Mouse (Mus musculus) lung, embryonic 16.5 days (tissue): ENCODE results near the gene Zfp667. TPM values are rescaled to one million over a fixed set of nuclear protein-coding genes. Genes with fewer than 3 reads are reported as not detected.
"Not testable (repeated sequence)": the region's sequence is repeated elsewhere in the genome, so short reads cannot be mapped to it uniquely, and the experiment has no call there.

Source experiments
- ATAC-seq: fragments of 200-750 bp; cut with Nextera tagmentation; 2 replicates; pipeline ENCODE4 v1.8.0; 2017; ENCODE audit warnings: low read depth, mild to moderate bottlenecking, moderate library complexity
- H3K27ac ChIP-seq: fragments of 300-500 bp; sonication (generic); 2 replicates; pipeline ENCODE4 v1.5.1; 2014; ENCODE audit warnings: mild to moderate bottlenecking, control low read depth, low read length
- H3K27me3 ChIP-seq: fragments of 300-500 bp; sonication (generic); 2 replicates; pipeline ENCODE4 v1.6.1; 2014; ENCODE audit warnings: low read depth, low read length, mixed read lengths; ENCODE audit not compliant: control insufficient read depth, insufficient read depth
- H3K36me3 ChIP-seq: fragments of 300-500 bp; sonication (generic); 2 replicates; pipeline ENCODE4 v1.6.1; 2014; ENCODE audit warnings: low read length; ENCODE audit not compliant: control insufficient read depth, insufficient read depth
- H3K4me1 ChIP-seq: fragments of 300-500 bp; sonication (generic); replicated peaks from 2 replicates; pipeline ENCODE4 v1.6.1; 2014; ENCODE audit warnings: low read length, mixed read lengths; ENCODE audit not compliant: control insufficient read depth, insufficient read depth
- H3K4me2 ChIP-seq: fragments of 300-500 bp; sonication (generic); 2 replicates; pipeline ENCODE4 v1.6.1; 2014; ENCODE audit warnings: low read depth, low read length, control low read depth
- H3K4me3 ChIP-seq: fragments of 300-500 bp; sonication (generic); 2 replicates; pipeline ENCODE4 v1.5.1; 2014; ENCODE audit warnings: mild to moderate bottlenecking, low read length, control low read depth
- H3K9ac ChIP-seq: fragments of 300-500 bp; sonication (generic); 2 replicates; pipeline ENCODE4 v1.6.1; 2014; ENCODE audit warnings: low read length, control low read depth
- H3K9me3 ChIP-seq: fragments of 300-500 bp; sonication (generic); 2 replicates; pipeline ENCODE4 v1.6.1; 2016; ENCODE audit warnings: low read length; ENCODE audit not compliant: control insufficient read depth
- WGBS: fragments of 180-500 bp; shearing (Covaris S2); extraction: QIAGEN DNeasy Blood & Tissue Kit; methylation state at CpG from one replicate; pipeline ENCODE4 v1.1.7; 2014; 5-methylcytosine and 5-hydroxymethylcytosine counted together
- polyA plus RNA-seq: library from polyadenylated mRNA; unstranded; fragments of >200 nt; fragmentation: Nextera tagmentation; extraction: Ambion mirVana; gene quantifications from 2 replicates; pipeline ENCODE4 v1.2.1, GENCODE M21; 2015

Gene Zfp667
- polyA plus RNA-seq, 1 experiment from 2014 or later: 6.9 TPM

DNA sequence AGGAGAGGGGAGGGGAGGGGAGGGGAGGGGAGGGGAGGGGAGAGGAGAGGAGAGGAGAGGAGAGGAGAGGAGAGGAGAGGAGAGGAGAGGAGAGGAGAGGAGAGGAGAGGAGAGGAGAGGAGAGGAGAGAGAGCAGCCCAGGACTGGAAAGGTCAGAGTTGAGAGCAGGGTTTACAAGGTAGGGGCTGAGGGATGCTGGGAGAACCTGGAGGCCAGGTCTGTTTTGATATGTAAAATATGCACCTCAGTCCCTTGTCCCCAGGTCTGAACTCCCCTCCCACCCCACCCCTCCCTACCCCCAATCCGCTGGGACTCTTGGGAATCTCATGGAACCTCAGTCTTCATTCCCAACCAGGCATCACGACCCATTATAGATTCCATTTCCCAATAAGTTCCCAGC is 26.4 kb upstream of the Zfp667 start:
- H3K9ac ChIP-seq, H3K9me3 ChIP-seq, H3K4me3 ChIP-seq, H3K36me3 ChIP-seq, H3K27me3 ChIP-seq, H3K27ac ChIP-seq, H3K4me1 ChIP-seq, H3K4me2 ChIP-seq, ATAC-seq: not testable (repeated sequence)
- WGBS: 36% methylated on average over 2 of the region's 2 CpGs

DNA sequence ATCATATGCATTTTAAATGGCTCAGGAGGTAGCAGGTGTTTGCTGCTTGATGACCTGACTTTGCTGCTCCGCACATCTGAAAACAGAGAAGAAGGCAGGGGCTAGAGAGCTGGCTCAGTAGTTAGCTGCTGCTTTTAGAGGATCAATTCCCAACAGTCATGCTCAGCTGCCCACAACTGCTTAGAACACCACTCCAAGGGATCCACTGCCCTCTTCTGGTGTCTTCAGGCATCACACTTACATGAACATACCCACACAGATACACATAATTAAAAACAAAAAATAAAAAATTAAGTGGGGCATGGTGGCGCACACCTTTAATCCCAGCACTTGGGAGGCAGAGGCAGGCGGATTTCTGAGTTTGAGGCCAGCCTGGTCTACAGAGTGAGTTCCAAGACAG is 24.3 kb upstream of the Zfp667 start:
- no peak overlapping the region for H3K4me3 ChIP-seq

DNA sequence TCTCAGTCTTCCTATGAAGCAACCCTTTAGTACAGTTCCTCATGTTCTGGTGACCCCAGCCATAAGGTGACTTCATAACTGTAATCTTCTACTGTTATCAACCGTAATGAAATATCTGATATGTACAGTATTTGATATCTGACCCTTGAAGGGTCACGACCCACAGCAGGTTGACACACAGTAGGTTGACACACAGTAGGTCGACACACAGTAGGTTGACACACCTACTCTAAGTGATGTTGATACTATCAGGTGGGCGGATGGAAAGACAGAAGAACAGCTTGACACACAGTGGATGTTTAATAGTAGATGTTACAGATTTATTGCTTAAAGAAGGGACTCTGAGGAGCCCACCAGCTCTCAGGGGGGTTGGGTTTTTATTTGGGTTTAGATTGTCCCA is 23.4 kb upstream of the Zfp667 start:
- WGBS: 67% methylated on average over 4 of the region's 4 CpGs
- no peaks in the 10 kb centered on the region for H3K36me3 ChIP-seq
- H3K9me3 ChIP-seq: no peaks in the 10 kb centered on the region
- H3K4me1 ChIP-seq: no peaks in the 10 kb centered on the region
- no peaks in the 10 kb centered on the region for H3K27me3 ChIP-seq
- no peak overlapping the region for H3K4me2 ChIP-seq
- no peak for ATAC-seq
- no peak overlapping the region for H3K27ac ChIP-seq
- H3K9ac ChIP-seq: no peak overlapping the region
- no peak overlapping the region for H3K4me3 ChIP-seq

More for the DNA sequence above, 24.3 kb upstream of the Zfp667 start:
- Histone ChIP-seq H3K9ac (no peak overlapping the region), H3K36me3 (no peaks in the 10 kb centered on the region), H3K4me2 (no peak overlapping the region), H3K27me3 (no peaks in the 10 kb centered on the region), H3K9me3 (no peaks in the 10 kb centered on the region), H3K4me1 (no peaks in the 10 kb centered on the region), H3K27ac (no peak overlapping the region)
- ATAC-seq: no peak
- WGBS: 73% methylated on average over 3 of the region's 3 CpGs

DNA sequence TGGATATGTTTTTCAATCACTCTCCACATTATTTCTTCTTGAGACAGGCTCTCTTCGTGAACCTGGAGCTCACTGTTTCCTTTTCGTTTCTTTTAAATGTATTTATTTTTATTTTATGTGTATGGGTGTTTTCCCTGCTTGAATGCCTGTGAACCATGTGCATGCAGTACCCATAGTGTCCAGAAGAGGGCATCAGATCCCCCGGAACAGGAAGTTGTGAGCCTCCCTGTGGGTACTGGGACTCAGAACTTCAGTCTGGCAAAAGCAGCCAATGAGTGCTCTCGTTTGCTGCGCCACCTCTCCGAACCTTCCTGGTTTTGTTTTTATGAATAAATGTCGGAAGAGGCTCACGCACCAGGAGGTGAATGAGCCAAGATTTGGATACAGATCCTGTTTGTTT is 20.7 kb upstream of the Zfp667 start:
- no peak overlapping the region for H3K27ac ChIP-seq
- ATAC-seq: no peak
- H3K4me2 ChIP-seq: no peak overlapping the region
- no peak overlapping the region for H3K9ac ChIP-seq
- H3K4me3 ChIP-seq: no peak overlapping the region
- H3K36me3 ChIP-seq: no peaks in the 10 kb centered on the region
- H3K9me3 ChIP-seq: no peaks in the 10 kb centered on the region
- H3K4me1 ChIP-seq: no peaks in the 10 kb centered on the region
- 60% methylated on average over 8 of the region's 8 CpGs for WGBS
- no peaks in the 10 kb centered on the region for H3K27me3 ChIP-seq

DNA sequence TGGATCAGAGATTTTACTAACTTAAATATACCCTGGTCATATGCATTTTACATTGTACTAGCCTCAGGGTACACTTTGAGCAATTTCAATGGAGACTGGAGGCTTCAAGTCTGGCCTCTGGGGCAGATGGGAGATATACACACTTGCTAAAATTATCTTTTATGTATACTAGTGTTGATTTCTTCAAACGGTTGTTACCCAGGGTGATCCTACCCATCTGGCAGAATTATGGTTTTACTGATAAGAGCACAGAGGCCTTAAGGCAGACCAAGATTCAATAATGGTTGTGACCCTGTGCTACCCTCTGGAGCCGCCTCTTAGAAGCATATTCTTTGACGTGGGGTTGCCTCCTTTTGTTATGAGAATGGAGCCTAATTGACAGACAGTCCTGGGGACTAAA is 8.5 kb upstream of the Zfp667 start:
- no peaks in the 10 kb centered on the region for H3K9me3 ChIP-seq
- H3K4me2 ChIP-seq: no peak overlapping the region
- no peak overlapping the region for H3K4me3 ChIP-seq
- no peak overlapping the region for H3K9ac ChIP-seq
- no peaks in the 10 kb centered on the region for H3K27me3 ChIP-seq
- H3K4me1 ChIP-seq: no peaks in the 10 kb centered on the region
- no peak for ATAC-seq
- no peaks in the 10 kb centered on the region for H3K36me3 ChIP-seq
- no peak overlapping the region for H3K27ac ChIP-seq
- 30% methylated on average over 3 of the region's 3 CpGs for WGBS

DNA sequence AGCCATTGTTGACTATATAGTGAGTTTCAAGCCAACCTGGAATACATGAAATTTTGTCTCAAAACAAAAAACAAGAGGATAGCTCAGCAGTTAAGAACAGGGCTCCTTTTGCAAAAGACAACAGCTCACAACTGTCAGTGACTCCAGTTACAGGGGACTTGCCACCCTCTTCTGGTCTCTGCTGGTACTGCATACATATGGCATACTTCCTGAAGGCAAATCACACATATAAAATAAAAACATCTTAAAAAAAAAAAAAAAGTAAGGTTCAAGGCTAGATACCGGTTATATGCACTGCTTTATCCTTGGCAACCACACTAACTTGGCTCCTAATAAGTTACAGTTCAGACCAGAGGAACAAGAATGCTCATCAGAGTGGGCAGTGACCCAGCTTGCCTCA is 3.6 kb upstream of the Zfp667 start:
- H3K36me3 ChIP-seq: no peaks in the 10 kb centered on the region
- peak overlapping the region; percentile 95; the same call in 1 of the 2 replicates for H3K27ac ChIP-seq
- peak overlapping the region; percentile 68 for H3K4me2 ChIP-seq
- H3K4me3 ChIP-seq: peak overlapping the region; percentile 77
- WGBS: 0% methylated on average over 1 of the region's 1 CpGs
- peak overlapping the region; percentile 82 for H3K9ac ChIP-seq
- peaks cover 2% of the 10 kb centered on the region; the same call in 1 of the 2 replicates for H3K4me1 ChIP-seq
- no peaks in the 10 kb centered on the region for H3K27me3 ChIP-seq
- no peak for ATAC-seq
- H3K9me3 ChIP-seq: no peaks in the 10 kb centered on the region

DNA sequence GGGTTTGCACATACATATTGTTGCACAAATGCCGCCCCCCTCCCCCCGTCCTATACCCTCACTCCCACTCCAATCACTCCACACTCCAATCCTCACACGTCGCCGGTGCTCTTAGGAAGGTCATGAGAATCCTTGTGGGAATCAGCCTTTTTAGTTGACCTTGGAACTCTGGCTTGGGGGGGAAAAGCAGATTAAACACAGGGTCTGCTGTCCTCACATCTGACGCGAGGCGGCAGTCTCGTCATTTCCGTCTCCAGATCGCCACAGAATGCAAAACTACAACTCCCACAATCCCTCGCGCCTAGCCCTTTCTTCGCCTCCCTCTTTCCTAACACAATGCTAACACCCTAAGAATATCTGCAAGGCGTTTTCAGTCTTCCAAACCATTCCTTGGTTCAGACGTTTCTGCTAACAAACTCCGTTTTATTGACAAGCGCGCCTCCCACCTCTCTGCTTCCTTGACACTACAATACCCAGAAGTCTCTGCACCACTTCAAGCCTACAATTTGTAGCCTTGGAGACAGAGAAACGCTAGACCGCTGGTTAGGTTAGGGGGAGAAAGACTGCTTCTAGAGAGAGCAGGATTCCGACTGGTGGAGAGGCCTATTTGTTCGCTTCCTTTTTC is 2.8 kb upstream of the Zfp667 start:
- Histone ChIP-seq H3K9me3 (no peaks in the 10 kb centered on the region), H3K36me3 (no peaks in the 10 kb centered on the region), H3K27me3 (no peaks in the 10 kb centered on the region), H3K4me2 (peak overlapping the region; percentile 68), H3K4me3 (peak overlapping the region; percentile 77), H3K4me1 (peaks cover 2% of the 10 kb centered on the region; the same call in 1 of the 2 replicates), H3K27ac (peak overlapping the region; percentile 95), H3K9ac (peak overlapping the region; percentile 82)
- ATAC-seq: peak; percentile 64
- under 1% methylated on average over 23 of the region's 23 CpGs for whole genome bisulfite sequencing

DNA sequence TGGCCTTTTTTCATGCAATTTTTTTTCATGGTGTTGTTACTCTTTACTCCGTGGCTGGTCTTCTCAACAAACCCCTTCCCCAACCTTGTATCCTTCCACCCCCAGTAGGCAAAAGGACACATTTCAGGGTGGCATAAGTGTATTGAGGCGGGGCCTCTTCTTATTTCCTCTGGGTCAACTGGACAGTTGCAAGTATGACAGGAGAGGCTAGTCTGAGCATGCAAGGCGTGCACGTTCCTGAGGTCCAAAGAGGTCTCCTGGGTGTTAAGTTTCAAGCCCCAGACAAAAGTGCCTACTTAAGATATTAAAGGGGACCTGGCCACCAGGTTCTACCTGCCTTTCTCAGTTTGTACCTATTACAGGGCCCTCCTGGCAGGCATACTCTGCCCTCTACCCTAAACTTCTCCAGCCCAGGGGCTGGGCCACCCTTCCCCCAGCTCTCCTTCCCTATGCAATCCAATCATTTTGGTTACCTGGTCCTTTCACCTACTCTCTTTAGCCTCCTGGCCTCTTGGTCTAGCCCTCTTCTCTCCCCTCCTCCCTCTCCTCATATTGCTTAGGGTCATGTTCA is 1.9 kb upstream of the Zfp667 start:
- H3K4me2 ChIP-seq: no peak overlapping the region
- WGBS: 76% methylated on average over 4 of the region's 4 CpGs
- H3K27ac ChIP-seq: no peak overlapping the region
- no peaks in the 10 kb centered on the region for H3K27me3 ChIP-seq
- H3K4me3 ChIP-seq: no peak overlapping the region
- ATAC-seq: no peak
- no peaks in the 10 kb centered on the region for H3K36me3 ChIP-seq
- H3K9ac ChIP-seq: no peak overlapping the region
- peaks cover 2% of the 10 kb centered on the region; the same call in 1 of the 2 replicates for H3K4me1 ChIP-seq
- H3K9me3 ChIP-seq: no peaks in the 10 kb centered on the region

DNA sequence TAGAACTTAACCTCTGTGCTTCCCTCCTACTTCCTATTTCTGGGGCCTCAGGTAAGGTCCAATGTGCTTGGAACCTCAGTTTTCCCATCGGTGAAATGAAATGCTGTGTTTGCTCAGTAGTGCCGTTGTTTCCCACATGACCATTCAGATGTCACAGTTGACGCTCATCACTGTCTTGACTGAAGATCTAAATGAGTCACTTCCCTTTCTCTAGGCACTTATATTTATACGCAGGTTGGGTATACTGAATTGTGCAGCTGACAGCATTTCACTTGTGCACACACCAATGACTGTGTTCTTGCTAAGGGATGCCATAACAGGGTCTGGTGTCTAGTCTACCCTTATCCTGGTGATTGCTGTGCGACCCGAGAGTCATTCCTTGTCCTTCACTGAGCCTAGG is 1.0 kb upstream of the Zfp667 start:
- Histone ChIP-seq H3K27me3 (no peaks in the 10 kb centered on the region), H3K36me3 (no peaks in the 10 kb centered on the region), H3K4me3 (no peak overlapping the region), H3K9me3 (no peaks in the 10 kb centered on the region), H3K4me1 (peaks cover 2% of the 10 kb centered on the region; the same call in 1 of the 2 replicates), H3K9ac (no peak overlapping the region), H3K4me2 (no peak overlapping the region; the same call in 1 of the 2 replicates), H3K27ac (no peak overlapping the region)
- 80% methylated on average over 6 of the region's 6 CpGs for WGBS
- no peak for ATAC-seq
